In genomic region chr15:55962093-55962492, GRCm38 (mm10) we compare ENCODE assay signal across 28 mouse cellular contexts.
"Had no signal": no experiment of that assay in that cellular context is flagged by ENCODE, and none has a peak within 500 bp of the region (broad histone marks: within the 10 kb centered on the region; RNA-seq: fewer than 3 reads in every experiment).

No protein-coding gene starts in this region.

- H3K9ac ChIP-seq: embryonic facial prominence, embryonic 12.5 days; embryonic facial prominence, embryonic 13.5 days; embryonic facial prominence, embryonic 15.5 days; forebrain, embryonic 12.5 days; forebrain, embryonic 13.5 days; forebrain, embryonic 15.5 days; forebrain, postnatal 0 days had no signal

- DNase-seq: cerebellum, adult 18-20 months; cerebellum, adult 2 months; cerebellum, adult 8-10 months; cerebellum, adult 9-10 months; cerebellum, adult 9-11 months; cerebellum, postnatal 10 days; cerebellum, postnatal 14 days; cerebellum, postnatal 25 days; cerebellum, postnatal 36 days; embryo, embryonic 11 days; forebrain, postnatal 0 days; gastrocnemius, adult 2 months; gastrocnemius, postnatal 10 days; gastrocnemius, postnatal 14 days; gastrocnemius, postnatal 25 days; gastrocnemius, postnatal 36 days; heart, adult 11 months had no signal

- H3K4me1 ChIP-seq: embryonic facial prominence, embryonic 12.5 days; embryonic facial prominence, embryonic 13.5 days; embryonic facial prominence, embryonic 15.5 days; forebrain, embryonic 13.5 days; forebrain, embryonic 15.5 days had no signal

- ATAC-seq: forebrain, embryonic 13.5 days; forebrain, embryonic 14.5 days; forebrain, embryonic 15.5 days; forebrain, embryonic 16.5 days; forebrain, postnatal 0 days had no signal

- H3K27ac ChIP-seq: embryonic facial prominence, embryonic 10.5 days; embryonic facial prominence, embryonic 12.5 days; embryonic facial prominence, embryonic 13.5 days; embryonic facial prominence, embryonic 15.5 days; forebrain, embryonic 10.5 days; forebrain, embryonic 12.5 days; forebrain, embryonic 13.5 days; forebrain, embryonic 15.5 days; gastrocnemius, adult 2 months had no signal

- H3K9me3 ChIP-seq: embryonic facial prominence, embryonic 10.5 days; embryonic facial prominence, embryonic 12.5 days; embryonic facial prominence, embryonic 13.5 days; embryonic facial prominence, embryonic 15.5 days; forebrain, embryonic 10.5 days; forebrain, embryonic 12.5 days; forebrain, embryonic 13.5 days; forebrain, embryonic 15.5 days had no signal

- H3K36me3 ChIP-seq: embryonic facial prominence, embryonic 10.5 days; embryonic facial prominence, embryonic 12.5 days; embryonic facial prominence, embryonic 13.5 days; embryonic facial prominence, embryonic 15.5 days; forebrain, embryonic 10.5 days; forebrain, embryonic 12.5 days; forebrain, embryonic 15.5 days had no signal

- H3K4me2 ChIP-seq: embryonic facial prominence, embryonic 12.5 days; embryonic facial prominence, embryonic 13.5 days; embryonic facial prominence, embryonic 15.5 days; forebrain, embryonic 12.5 days; forebrain, embryonic 13.5 days; forebrain, embryonic 15.5 days had no signal

- H3K27me3 ChIP-seq: embryonic facial prominence, embryonic 12.5 days; embryonic facial prominence, embryonic 13.5 days; embryonic facial prominence, embryonic 15.5 days; forebrain, embryonic 12.5 days; forebrain, embryonic 13.5 days; forebrain, embryonic 15.5 days had no signal

- H3K4me3 ChIP-seq: embryonic facial prominence, embryonic 10.5 days; embryonic facial prominence, embryonic 12.5 days; embryonic facial prominence, embryonic 13.5 days; embryonic facial prominence, embryonic 15.5 days; erythroblast, embryonic 14.5 days; forebrain, embryonic 10.5 days; forebrain, embryonic 12.5 days; forebrain, embryonic 13.5 days; forebrain, embryonic 15.5 days; gastrocnemius, adult 2 months had no signal
